Mouse (Mus musculus): ENCODE results near the gene Hmgcr. TPM values are rescaled to one million over a fixed set of nuclear protein-coding genes. Genes with fewer than 3 reads are reported as not detected.
A peak's percentile ranks its signal among the peaks of the same experiment; 100 is the strongest.
"Not testable (repeated sequence)": the region's sequence is repeated elsewhere in the genome, so short reads cannot be mapped to it uniquely, and the experiment has no call there.

Gene Hmgcr
- polyA plus RNA-seq, 1 experiment from 2014 or later, result 51.3 TPM

DNA sequence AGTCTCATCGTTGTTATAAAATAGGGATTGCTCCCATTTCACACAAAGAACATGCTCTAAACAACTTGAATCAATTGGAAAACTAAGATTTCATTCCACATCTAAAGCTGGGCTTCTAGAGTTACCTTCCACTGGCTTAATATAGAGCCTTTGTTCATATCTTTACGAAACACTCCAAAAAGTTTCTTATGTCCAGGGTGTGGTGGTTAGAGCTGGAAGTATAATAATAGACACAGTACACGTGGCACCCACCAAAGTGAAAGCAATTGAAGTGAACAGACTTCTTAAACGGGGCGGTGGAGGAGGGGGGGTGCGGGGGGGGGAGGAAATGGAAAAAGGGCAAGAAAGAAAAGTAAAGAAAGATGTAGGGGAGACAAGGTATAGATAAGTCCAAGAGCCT is 1.5 kb upstream of the Hmgcr start:
- H3K36me3 ChIP-seq (ENCODE audit: control insufficient read depth, insufficient read depth, low read length), result no peaks in the 10 kb centered on the region; the same call in 1 of the 2 replicates
- H3K4me1 ChIP-seq (ENCODE audit: control insufficient read depth, insufficient read depth, low read length), result peaks cover 20% of the 10 kb centered on the region
- no peaks in the 10 kb centered on the region for H3K27me3 ChIP-seq (ENCODE audit: control insufficient read depth, insufficient read depth, low read length)
- no peaks in the 10 kb centered on the region for H3K9me3 ChIP-seq (replicated peaks; ENCODE audit: control insufficient read depth, low read length)
- H3K27ac ChIP-seq (ENCODE audit: low read depth, low read length), result no peak overlapping the region
- H3K4me3 ChIP-seq (ENCODE audit: low read depth, low read length), result no peak overlapping the region
- WGBS (ENCODE audit: insufficient replicate concordance), result 75% methylated on average over 6 of the region's 6 CpGs
- no peak for ATAC-seq (replicated peaks; ENCODE audit: insufficient number of reproducible peaks, low FRiP score, low TSS enrichment)
- H3K4me2 ChIP-seq, result no peak overlapping the region
- H3K9ac ChIP-seq (ENCODE audit: low read depth, low read length), result no peak overlapping the region

DNA sequence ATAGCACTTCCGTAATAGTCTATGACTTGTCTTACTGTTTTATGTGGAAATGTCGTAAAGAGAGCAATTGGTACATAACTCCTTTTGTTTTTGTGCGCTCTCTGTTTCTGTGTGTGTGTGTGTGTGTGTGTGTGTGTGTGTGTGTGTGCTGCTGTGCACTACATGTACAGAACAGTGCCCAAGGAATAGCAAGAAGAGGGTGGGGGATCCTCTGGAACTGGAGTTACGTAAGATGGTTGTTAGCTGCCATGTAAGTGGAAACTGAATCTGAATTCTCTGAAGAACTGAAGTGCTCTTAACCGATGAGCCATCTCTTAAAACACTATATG is 1.1 kb upstream of the Hmgcr start:
- Histone ChIP-seq H3K4me3 (ENCODE audit: low read depth, low read length) (no peak overlapping the region), H3K27ac (ENCODE audit: low read depth, low read length) (no peak overlapping the region), H3K9me3 (replicated peaks; ENCODE audit: control insufficient read depth, low read length) (no peaks in the 10 kb centered on the region), H3K9ac (ENCODE audit: low read depth, low read length) (no peak overlapping the region; the same call in 1 of the 2 replicates), H3K4me1 (ENCODE audit: control insufficient read depth, insufficient read depth, low read length) (peaks cover 20% of the 10 kb centered on the region), H3K4me2 (no peak overlapping the region), H3K36me3 (ENCODE audit: control insufficient read depth, insufficient read depth, low read length) (no peaks in the 10 kb centered on the region; the same call in 1 of the 2 replicates), H3K27me3 (ENCODE audit: control insufficient read depth, insufficient read depth, low read length) (no peaks in the 10 kb centered on the region)
- 95% methylated on average over 5 of the region's 5 CpGs for WGBS (ENCODE audit: insufficient replicate concordance)
- ATAC-seq (replicated peaks; ENCODE audit: insufficient number of reproducible peaks, low FRiP score, low TSS enrichment), result no peak

DNA sequence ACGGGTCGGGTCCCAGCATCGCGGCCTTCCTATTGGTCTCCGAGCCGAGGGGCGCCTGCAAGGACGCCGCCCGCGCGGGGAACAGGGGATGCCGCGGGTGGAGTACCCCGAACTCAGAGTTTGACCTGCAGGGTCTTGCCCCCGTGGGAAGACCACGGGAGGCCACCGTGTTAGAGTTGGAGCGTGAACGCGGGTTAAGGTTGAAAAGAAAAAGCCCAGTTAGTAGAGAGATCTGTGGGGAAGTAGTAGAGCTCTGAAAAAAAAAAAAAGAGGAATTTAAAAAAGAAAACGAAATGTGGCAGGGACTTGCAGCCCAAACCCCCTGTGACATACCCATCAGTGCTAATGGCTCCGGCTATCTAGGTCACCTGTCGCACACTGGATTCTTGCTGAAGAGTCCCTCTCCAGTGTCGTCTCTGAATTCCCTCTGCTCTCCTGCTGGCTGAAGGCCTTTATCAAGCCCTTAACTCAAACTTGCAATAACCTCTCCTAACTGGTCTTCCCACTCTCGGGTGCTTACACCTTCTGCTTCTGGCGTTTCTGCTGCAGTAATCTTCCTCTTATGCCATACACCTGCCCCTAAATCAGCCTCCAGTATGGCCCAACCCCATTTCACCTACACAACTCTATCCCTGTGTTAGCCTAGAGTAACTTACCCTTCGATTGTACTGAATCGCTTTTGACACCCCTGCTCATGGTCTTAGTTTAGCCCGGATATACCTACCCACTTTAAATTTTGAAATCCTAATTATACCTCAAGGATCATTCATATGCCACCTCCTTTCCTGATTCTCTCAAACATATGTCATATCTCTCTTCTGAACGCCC is 556 bp upstream of the Hmgcr start:
- WGBS (ENCODE audit: insufficient replicate concordance), result 13% methylated on average over 31 of the region's 31 CpGs
- ATAC-seq (replicated peaks; ENCODE audit: insufficient number of reproducible peaks, low FRiP score, low TSS enrichment), result no peak
- peak overlapping the region; percentile 82 for H3K27ac ChIP-seq (ENCODE audit: low read depth, low read length)

DNA sequence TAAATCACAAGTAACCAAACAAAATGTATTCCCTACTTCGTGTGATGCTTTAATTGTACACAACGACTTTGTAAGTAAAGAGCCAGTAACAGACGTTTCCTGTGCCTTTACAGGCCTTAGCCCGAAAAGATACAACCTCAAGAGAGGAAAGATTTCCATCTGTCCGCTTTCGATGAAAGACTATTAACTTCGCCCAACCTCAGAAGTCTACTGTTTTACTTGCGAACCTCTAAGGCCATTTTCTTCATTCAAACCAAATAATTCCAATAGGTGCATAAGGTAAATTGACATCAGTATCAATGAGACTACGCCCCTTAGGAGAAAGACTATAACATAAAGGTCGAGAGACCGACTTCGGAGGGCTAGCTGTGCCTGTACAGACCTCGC is 724 bp downstream of the Hmgcr start:
- no peaks in the 10 kb centered on the region for H3K9me3 ChIP-seq (replicated peaks; ENCODE audit: control insufficient read depth, low read length)
- peaks cover 10% of the 10 kb centered on the region for H3K36me3 ChIP-seq (ENCODE audit: control insufficient read depth, insufficient read depth, low read length)
- H3K9ac ChIP-seq (ENCODE audit: low read depth, low read length), result peak overlapping the region; percentile 98
- peak overlapping the region; percentile 94 for H3K27ac ChIP-seq (ENCODE audit: low read depth, low read length)
- peak overlapping the region; percentile 71 for H3K4me2 ChIP-seq
- H3K27me3 ChIP-seq (ENCODE audit: control insufficient read depth, insufficient read depth, low read length), result no peaks in the 10 kb centered on the region
- H3K4me3 ChIP-seq (ENCODE audit: low read depth, low read length), result peak overlapping the region; percentile 93
- WGBS (ENCODE audit: insufficient replicate concordance), result 4% methylated on average over 13 of the region's 13 CpGs
- peaks cover 20% of the 10 kb centered on the region for H3K4me1 ChIP-seq (ENCODE audit: control insufficient read depth, insufficient read depth, low read length)
- no peak for ATAC-seq (replicated peaks; ENCODE audit: insufficient number of reproducible peaks, low FRiP score, low TSS enrichment)

More for the DNA sequence above, 556 bp upstream of the Hmgcr start:
- H3K4me1 ChIP-seq (ENCODE audit: control insufficient read depth, insufficient read depth, low read length), result peaks cover 20% of the 10 kb centered on the region
- peak overlapping the region; percentile 74 for H3K9ac ChIP-seq (ENCODE audit: low read depth, low read length)
- H3K4me2 ChIP-seq, result peak overlapping the region; percentile 71
- H3K9me3 ChIP-seq (replicated peaks; ENCODE audit: control insufficient read depth, low read length), result no peaks in the 10 kb centered on the region
- peak overlapping the region; percentile 93 for H3K4me3 ChIP-seq (ENCODE audit: low read depth, low read length)
- no peaks in the 10 kb centered on the region; the same call in 1 of the 2 replicates for H3K36me3 ChIP-seq (ENCODE audit: control insufficient read depth, insufficient read depth, low read length)
- no peaks in the 10 kb centered on the region for H3K27me3 ChIP-seq (ENCODE audit: control insufficient read depth, insufficient read depth, low read length)

DNA sequence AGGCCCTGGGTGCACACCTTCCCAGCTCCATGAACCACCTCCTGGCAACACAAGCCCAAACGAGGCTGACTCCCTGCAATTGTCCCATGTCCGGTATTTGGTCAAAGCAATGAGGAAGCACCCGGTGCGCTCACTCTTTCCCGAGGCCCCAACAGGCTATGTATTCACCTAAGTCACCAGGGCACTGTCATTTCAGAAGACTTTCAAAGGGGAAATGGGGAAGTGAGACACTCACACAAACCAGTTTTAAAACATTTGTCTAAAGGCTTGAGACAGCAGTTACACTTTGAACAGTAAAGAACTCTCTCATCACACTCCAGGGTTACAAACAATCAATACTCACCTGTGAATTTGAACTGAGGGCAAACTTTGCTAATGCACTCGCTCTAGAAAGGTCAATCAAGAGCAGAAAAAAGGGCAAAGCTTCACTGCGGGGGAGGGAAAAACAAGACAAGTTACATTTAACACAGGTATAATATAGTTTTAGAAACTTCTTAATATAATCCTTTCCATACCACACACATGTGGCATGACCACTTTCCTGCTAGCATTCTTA is 6.2 kb downstream of the Hmgcr start:
- Histone ChIP-seq H3K9me3 (replicated peaks; ENCODE audit: control insufficient read depth, low read length) (no peaks in the 10 kb centered on the region), H3K27ac (ENCODE audit: low read depth, low read length) (no peak overlapping the region), H3K36me3 (ENCODE audit: control insufficient read depth, insufficient read depth, low read length) (peaks cover 45% of the 10 kb centered on the region), H3K9ac (ENCODE audit: low read depth, low read length) (no peak overlapping the region), H3K27me3 (ENCODE audit: control insufficient read depth, insufficient read depth, low read length) (no peaks in the 10 kb centered on the region), H3K4me2 (no peak overlapping the region), H3K4me1 (ENCODE audit: control insufficient read depth, insufficient read depth, low read length) (peaks cover 13% of the 10 kb centered on the region), H3K4me3 (ENCODE audit: low read depth, low read length) (no peak overlapping the region)
- no peak for ATAC-seq (replicated peaks; ENCODE audit: insufficient number of reproducible peaks, low FRiP score, low TSS enrichment)
- 92% methylated on average over 7 of the region's 7 CpGs for WGBS (ENCODE audit: insufficient replicate concordance)

DNA sequence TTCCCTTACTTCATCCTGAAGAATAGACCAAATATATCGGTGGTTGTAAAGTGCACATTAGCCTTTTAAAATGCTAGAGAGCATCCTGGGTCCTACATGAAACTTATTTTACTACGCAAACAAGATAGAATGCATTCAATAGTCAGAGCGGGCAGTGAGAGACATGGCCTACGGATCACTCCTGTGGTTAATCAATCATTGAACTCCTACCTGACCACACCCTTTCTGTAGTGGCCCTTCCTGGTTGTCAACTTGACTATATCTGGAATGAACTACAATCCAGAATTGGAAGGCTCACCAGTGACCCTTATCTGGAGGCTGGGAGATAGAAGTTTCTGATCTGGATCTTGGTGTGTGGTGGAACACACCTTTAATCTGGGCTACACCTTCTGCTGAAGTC is 7.6 kb downstream of the Hmgcr start:
- H3K4me1 ChIP-seq (ENCODE audit: control insufficient read depth, insufficient read depth, low read length); H3K4me2 ChIP-seq; H3K9ac ChIP-seq (ENCODE audit: low read depth, low read length); H3K9me3 ChIP-seq (replicated peaks; ENCODE audit: control insufficient read depth, low read length); H3K27ac ChIP-seq (ENCODE audit: low read depth, low read length); H3K4me3 ChIP-seq (ENCODE audit: low read depth, low read length); H3K27me3 ChIP-seq (ENCODE audit: control insufficient read depth, insufficient read depth, low read length); ATAC-seq (replicated peaks; ENCODE audit: insufficient number of reproducible peaks, low FRiP score, low TSS enrichment): not testable (repeated sequence)
- peaks cover 56% of the 10 kb centered on the region for H3K36me3 ChIP-seq (ENCODE audit: control insufficient read depth, insufficient read depth, low read length)
- WGBS (ENCODE audit: insufficient replicate concordance), result 94% methylated on average over 4 of the region's 4 CpGs

DNA sequence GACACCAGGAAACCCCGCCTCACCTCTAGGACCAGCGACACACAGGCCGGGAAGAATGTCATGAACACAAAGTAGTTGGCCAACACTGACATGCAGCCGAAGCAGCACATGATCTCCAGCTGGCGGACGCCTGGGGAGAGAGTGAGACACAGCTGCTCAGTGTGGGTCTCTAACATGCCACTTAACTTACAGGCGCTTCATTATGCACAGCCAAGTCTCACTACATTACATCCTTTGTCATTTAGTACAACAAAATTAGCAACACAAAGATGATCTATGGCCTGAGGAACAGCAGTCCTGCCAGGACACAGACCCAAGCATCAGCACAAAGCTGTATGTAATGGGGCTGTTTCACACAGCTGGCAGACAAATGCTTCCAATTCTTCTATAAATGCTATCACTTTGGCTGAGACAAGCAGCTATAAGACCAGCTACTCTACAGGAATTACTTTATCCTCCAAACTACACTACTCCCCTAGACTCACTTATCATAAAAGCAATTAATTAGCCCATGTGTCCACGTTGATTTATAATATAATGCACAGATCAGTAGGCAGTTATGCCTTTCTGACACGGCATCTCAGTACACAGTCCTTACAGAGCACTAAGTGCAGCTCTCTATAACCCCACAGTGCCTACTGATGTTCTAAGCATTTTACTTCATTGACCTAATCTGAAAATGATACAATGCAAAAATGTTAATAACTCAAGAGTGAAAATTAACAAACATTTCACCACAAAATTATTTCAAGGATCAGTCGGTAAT is 10.5 kb downstream of the Hmgcr start:
- no peak overlapping the region for H3K4me3 ChIP-seq (ENCODE audit: low read depth, low read length)
- H3K4me2 ChIP-seq, result no peak overlapping the region
- H3K36me3 ChIP-seq (ENCODE audit: control insufficient read depth, insufficient read depth, low read length), result peaks cover 62% of the 10 kb centered on the region
- no peaks in the 10 kb centered on the region for H3K4me1 ChIP-seq (ENCODE audit: control insufficient read depth, insufficient read depth, low read length)
- WGBS (ENCODE audit: insufficient replicate concordance), result 87% methylated on average over 10 of the region's 10 CpGs
- H3K9me3 ChIP-seq (replicated peaks; ENCODE audit: control insufficient read depth, low read length), result no peaks in the 10 kb centered on the region
- H3K27ac ChIP-seq (ENCODE audit: low read depth, low read length), result no peak overlapping the region
- H3K9ac ChIP-seq (ENCODE audit: low read depth, low read length), result no peak overlapping the region
- ATAC-seq (replicated peaks; ENCODE audit: insufficient number of reproducible peaks, low FRiP score, low TSS enrichment), result no peak
- no peaks in the 10 kb centered on the region for H3K27me3 ChIP-seq (ENCODE audit: control insufficient read depth, insufficient read depth, low read length)

DNA sequence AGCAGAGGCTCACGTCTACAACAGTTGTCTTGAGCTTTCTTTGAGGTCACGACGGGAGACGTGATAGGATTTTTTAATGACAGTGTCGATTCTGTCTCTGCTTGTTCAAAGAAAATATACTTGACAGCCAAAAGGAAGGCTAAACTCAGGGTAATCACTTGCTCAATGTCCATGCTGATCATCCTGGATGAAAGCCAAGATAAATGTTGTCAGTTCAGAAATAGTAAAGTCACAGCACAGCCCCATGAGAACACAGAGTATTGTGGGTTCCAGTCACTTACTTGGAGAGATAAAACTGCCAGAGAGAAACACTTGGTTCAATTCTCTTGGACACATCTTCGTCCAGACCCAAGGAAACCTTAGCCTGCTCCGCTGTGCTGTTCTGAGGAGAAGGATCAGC is 11.8 kb downstream of the Hmgcr start:
- H3K4me3 ChIP-seq (ENCODE audit: low read depth, low read length), result no peak overlapping the region
- 88% methylated on average over 7 of the region's 7 CpGs for WGBS (ENCODE audit: insufficient replicate concordance)
- H3K27me3 ChIP-seq (ENCODE audit: control insufficient read depth, insufficient read depth, low read length), result no peaks in the 10 kb centered on the region
- no peak overlapping the region for H3K9ac ChIP-seq (ENCODE audit: low read depth, low read length)
- ATAC-seq (replicated peaks; ENCODE audit: insufficient number of reproducible peaks, low FRiP score, low TSS enrichment), result no peak
- H3K4me1 ChIP-seq (ENCODE audit: control insufficient read depth, insufficient read depth, low read length), result no peaks in the 10 kb centered on the region
- peaks cover 59% of the 10 kb centered on the region for H3K36me3 ChIP-seq (ENCODE audit: control insufficient read depth, insufficient read depth, low read length)
- no peak overlapping the region for H3K4me2 ChIP-seq
- H3K27ac ChIP-seq (ENCODE audit: low read depth, low read length), result no peak overlapping the region
- no peaks in the 10 kb centered on the region for H3K9me3 ChIP-seq (replicated peaks; ENCODE audit: control insufficient read depth, low read length)
